Mouse (Mus musculus) bone marrow, adult 2 months (tissue): ENCODE measurements around the gene Dqx1. TPM values are rescaled to one million over a fixed set of nuclear protein-coding genes. Genes with fewer than 3 reads are reported as not detected.

Source experiments
- H3K27ac ChIP-seq: fragments of 200-500 bp; 2 replicates; pipeline ENCODE4 v1.5.1; 2012; ENCODE audit warnings: low read depth, mild to moderate bottlenecking, control low read depth, inconsistent platforms, low read length; ENCODE audit not compliant: control insufficient read depth, poor library complexity, insufficient read depth
- H3K4me1 ChIP-seq: fragments of 200-500 bp; 2 replicates; pipeline ENCODE4 v1.6.1; 2011; ENCODE audit warnings: low read length; ENCODE audit not compliant: control insufficient read depth, insufficient read depth
- H3K4me3 ChIP-seq: fragments of 200-500 bp; replicated peaks from 2 replicates; pipeline ENCODE3; 2011; ENCODE audit warnings: mild to moderate bottlenecking, low read depth, low read length, control low read depth; ENCODE audit not compliant: control insufficient read depth
- CTCF ChIP-seq: fragments of 200-500 bp; IDR thresholded peaks from 2 replicates; pipeline ENCODE4 v1.5.1; 2011; ENCODE audit warnings: low read length, control low read depth; ENCODE audit not compliant: control insufficient read depth, insufficient read depth
- POLR2A ChIP-seq: fragments of 200-500 bp; IDR thresholded peaks from 2 replicates; pipeline ENCODE4 v1.6.1; 2011; ENCODE audit warnings: low read depth, mild to moderate bottlenecking, control low read depth, low read length, borderline replicate concordance; ENCODE audit not compliant: control insufficient read depth
- WGBS: fragments of 180-500 bp; shearing (Covaris S2); methylation state at CpG from one replicate; pipeline ENCODE4 v1.1.7; 2018; 5-methylcytosine and 5-hydroxymethylcytosine counted together
- polyA plus RNA-seq: library from polyadenylated mRNA; stranded (reverse); fragments of >200 nt; gene quantifications from 2 replicates; pipeline ENCODE4 v1.2.4, GENCODE M21; 2011; ENCODE audit warnings: low replicate concordance; ENCODE audit not compliant: missing spikeins, insufficient read depth, insufficient read length

Gene Dqx1
- polyA plus RNA-seq, 1 experiment, result 13.5 TPM

GRCm38 (mm10) chr6:83101688-83102556 lies 44.3 kb downstream of the Dqx1 start:
- TF ChIP-seq POLR2A (peak; percentile 49; the same call in 1 of the 2 replicates), CTCF (peak; percentile 45; the same call in 1 of the 2 replicates)
- WGBS, result under 1% methylated on average over 74 of the region's 74 CpGs
- Histone ChIP-seq H3K27ac (peak overlapping the region; percentile 79), H3K4me1 (no peaks in the 10 kb centered on the region; the same call in 1 of the 2 replicates), H3K4me3 (peak overlapping the region; percentile 87)

DNA sequence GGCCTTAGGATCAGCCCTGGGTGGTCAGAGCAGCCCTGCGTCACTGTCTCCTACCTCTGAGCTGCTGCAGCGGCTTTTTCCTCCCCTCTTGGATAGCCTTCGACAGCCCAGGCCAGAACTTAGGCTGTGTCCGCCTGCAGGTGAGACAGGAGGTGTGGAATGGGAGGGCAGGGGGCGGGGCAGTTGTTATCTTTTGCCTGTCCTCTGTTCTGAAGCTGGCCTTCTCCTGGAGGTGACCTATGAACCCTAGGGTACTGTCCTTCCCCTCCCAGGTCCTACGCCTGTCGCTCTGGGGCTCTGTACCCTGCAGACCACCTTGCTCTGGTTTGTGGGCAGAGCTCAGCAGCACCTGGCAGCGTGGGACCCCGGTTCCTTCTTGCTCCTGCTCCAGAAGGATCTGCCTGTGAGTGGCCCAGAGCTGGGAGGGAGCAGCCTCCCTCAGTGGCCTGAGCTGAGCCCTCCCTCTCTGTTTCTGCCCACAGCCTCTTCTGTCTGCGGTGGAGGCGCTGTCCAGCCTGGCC lies 45.5 kb downstream of the Dqx1 start:
- no peak overlapping the region for H3K27ac ChIP-seq
- H3K4me1 ChIP-seq, result no peaks in the 10 kb centered on the region; the same call in 1 of the 2 replicates
- no peak overlapping the region for H3K4me3 ChIP-seq
- TF ChIP-seq POLR2A (no peak), CTCF (no peak)
- 89% methylated on average over 11 of the region's 11 CpGs for WGBS

- no peaks in the 10 kb centered on the region; the same call in 1 of the 2 replicates for H3K4me1 ChIP-seq
- WGBS, result 87% methylated on average over 4 of the region's 4 CpGs
- TF ChIP-seq POLR2A (no peak), CTCF (no peak)
Observed at GRCm38 (mm10) chr6:83104158-83104557, 46.5 kb downstream of the Dqx1 start.

GRCm38 (mm10) chr6:83107566-83108400 lies 50.1 kb downstream of the Dqx1 start:
- WGBS, result 47% methylated on average over 13 of the region's 13 CpGs
- H3K4me1 ChIP-seq, result no peaks in the 10 kb centered on the region; the same call in 1 of the 2 replicates
- H3K27ac ChIP-seq, result no peak overlapping the region
- no peak for TF ChIP-seq POLR2A
- TF ChIP-seq CTCF, result peak; percentile 94
- H3K4me3 ChIP-seq, result no peak overlapping the region

More at GRCm38 (mm10) chr6:83104158-83104557, 46.5 kb downstream of the Dqx1 start:
- Histone ChIP-seq H3K4me3 (no peak overlapping the region), H3K27ac (no peak overlapping the region)

GRCm38 (mm10) chr6:83108762-83109668 lies 51.4 kb downstream of the Dqx1 start, which contains the start of gene Mrpl53:
Mrpl53 (plus strand) TSS chr6:83109040.
- Histone ChIP-seq H3K27ac (peak within 1 kb of the TSS; percentile 79), H3K4me3 (peak within 1 kb of the TSS; percentile 87), H3K4me1 (no peaks in the 10 kb centered on the region; the same call in 1 of the 2 replicates)
- TF ChIP-seq POLR2A, result peak; percentile 85; the same call in 1 of the 2 replicates
- TF ChIP-seq CTCF, result no peak
- under 1% methylated on average over 76 of the region's 76 CpGs for WGBS

DNA sequence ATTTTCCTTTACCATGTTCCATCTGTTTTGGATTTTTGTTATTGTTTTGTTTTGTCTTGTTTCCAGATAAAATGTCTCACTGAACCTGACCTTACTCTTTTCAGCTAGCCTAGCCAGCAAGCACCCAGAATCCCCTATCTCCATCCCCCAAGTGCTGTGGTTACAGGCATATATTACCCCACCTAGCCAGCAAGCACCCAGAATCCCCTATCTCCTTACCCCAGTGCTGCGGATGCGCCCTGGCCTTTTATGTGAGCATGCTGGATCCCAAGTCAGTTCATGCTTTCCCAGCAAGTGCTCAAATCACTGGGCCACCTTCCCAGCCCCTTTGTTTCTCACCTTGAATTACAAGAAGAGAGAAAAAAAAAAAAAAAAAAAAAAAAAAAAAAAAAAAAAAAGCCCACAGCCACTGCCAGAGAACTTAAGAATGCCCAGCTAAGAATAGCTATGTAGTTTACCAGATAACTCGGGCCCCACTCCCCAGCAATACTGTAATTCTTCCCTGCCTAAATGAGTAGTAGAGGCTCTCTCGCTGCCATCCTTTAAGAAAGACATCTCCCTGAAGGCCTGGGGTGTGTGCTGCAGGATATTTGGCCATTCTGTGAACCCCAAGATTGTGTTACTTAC lies 54.0 kb downstream of the Dqx1 start:
- Histone ChIP-seq H3K4me3 (no peak overlapping the region), H3K4me1 (peaks cover 2% of the 10 kb centered on the region; the same call in 1 of the 2 replicates), H3K27ac (no peak overlapping the region)
- 62% methylated on average over 4 of the region's 4 CpGs for WGBS
- TF ChIP-seq POLR2A, result no peak
